Mouse (Mus musculus): ENCODE data around the gene Cd37. TPM values are rescaled to one million over a fixed set of nuclear protein-coding genes. Genes with fewer than 3 reads are reported as not detected.
A peak's percentile ranks its signal among the peaks of the same experiment; 100 is the strongest.

Gene Cd37
- polyA plus RNA-seq, 3 experiments from 2014 or later = 390 to 554 (median 476) TPM

- ATAC-seq = peak; percentile 60
Measured at GRCm38 (mm10) chr7:45198435-45198834, 40.5 kb downstream of the Cd37 start.

DNA sequence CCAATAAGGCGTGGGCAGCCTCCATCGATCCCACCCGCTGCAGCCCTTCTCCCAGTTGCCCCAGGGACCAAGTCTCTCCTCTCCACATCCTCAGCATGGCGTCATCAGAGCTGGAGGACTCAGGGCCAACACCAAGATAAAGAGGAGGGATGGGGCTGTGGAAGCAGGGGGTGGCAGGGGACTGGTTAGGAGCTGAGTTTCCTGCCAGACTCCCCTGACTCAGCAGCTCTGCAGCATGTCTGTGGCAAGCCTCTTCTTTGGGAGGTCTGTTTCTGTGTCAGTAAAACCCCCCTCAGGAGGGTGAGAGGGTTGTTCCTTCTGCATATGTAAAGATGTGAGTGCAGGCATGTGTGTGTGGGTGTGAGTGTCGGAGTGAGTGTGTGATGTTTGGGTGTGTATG lies 41.9 kb downstream of the Cd37 start:
- ATAC-seq = no peak

GRCm38 (mm10) chr7:45196176-45196535 lies 42.8 kb downstream of the Cd37 start:
- no peak for ATAC-seq

DNA sequence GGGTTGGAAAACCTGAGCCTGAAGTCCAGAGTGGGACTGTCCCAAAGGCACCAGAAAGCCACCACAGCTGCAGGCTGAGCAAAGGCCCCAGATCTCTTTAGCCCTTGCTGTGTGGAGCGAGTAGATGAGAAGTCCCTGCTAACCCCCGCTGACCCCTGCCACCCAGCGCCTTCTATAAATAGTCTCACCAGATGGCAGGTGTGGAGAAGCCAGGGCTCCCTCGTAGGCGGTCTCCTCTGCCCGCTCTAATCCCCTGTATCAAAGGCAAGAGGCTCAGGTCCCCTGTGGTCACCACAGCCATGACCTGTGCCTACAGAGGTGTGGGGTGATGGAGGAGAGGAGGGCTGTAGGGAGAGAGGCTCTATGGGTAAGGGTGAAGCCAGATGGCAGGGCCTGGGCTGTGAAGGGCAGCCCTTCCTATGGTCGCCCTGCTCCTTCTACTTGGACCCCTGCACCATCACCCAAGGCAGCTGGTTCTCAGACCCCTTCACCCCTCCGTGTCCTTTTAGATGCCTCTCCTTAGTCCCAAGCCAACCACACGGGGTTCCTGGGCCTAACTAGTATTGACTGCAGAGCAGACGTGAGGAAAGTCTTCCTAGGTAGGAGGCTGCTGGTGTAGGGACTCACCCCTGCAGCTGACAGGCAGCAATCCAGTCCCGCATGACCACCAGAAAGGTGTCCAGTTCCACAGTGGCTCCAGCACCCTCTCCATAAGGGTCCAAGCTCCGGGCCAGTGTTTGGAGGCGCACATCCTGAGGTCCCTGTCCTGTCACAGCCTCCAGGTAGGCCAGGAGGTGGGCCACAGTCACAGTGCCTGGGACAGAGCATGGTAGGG lies 43.4 kb downstream of the Cd37 start:
- ATAC-seq = no peak

DNA sequence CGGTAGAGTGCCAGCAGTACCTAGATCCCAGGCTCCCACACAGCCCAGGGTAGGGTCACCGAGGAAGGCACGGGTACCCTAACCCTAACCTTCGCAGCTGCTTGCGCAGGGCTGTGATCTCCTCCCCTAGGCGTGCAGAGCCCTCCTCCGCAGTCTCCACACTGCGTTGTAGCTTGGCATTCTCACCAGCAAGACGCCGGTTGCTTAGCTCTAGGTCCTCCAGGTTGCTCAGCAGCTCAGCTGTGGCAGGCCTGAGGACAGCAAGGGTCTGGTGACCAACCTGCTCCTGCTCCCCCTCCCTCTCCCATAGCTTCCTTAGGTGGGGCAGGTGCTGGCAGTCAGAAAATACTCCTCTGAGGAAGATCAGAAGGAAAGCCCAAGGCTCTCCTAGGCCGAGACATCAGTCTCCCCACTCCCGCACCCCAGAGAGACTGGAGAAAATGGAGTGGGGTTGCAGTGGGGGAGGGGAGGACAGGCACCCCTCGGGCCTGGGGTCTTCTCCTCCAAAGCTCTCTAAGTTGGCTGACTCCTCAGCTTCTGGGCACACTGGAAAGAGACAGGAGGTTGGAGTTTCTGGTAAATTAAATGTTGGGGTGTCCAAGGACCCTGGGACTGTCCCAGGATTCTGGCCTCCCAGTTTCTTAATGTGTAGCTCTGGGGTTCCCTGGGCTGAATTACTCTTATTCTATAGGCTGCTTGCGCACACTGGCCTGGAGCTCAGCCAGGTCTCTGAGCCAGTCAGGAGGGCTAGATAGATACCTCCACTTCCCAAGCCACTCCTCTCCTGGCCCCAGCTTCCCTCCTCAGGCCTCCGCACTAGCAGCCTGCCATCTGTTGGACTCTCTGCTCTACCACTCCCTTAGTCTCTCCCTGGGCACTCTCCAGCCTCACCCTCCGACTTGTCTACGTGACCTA lies 44.8 kb downstream of the Cd37 start:
- no peak for ATAC-seq

DNA sequence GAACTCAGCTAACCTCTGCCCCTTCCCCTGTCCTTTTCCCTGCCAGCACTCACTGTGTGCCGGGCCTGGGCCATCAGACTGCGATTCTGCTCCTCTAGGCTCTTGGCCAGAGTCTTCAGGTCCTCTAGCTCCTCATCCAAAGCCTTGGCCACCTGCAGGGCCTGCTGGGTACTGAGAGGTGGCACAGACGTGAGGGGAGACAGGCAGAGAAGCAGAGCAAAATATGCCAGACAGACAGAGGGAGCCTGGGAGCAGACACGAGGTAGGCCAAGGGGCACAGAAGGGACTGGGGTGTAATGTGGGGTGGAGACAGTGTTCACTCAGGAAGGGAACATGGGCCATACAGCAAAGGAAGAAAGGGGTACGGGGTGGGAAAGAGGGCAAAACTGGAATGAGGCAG lies 45.5 kb downstream of the Cd37 start:
- no peak for ATAC-seq

DNA sequence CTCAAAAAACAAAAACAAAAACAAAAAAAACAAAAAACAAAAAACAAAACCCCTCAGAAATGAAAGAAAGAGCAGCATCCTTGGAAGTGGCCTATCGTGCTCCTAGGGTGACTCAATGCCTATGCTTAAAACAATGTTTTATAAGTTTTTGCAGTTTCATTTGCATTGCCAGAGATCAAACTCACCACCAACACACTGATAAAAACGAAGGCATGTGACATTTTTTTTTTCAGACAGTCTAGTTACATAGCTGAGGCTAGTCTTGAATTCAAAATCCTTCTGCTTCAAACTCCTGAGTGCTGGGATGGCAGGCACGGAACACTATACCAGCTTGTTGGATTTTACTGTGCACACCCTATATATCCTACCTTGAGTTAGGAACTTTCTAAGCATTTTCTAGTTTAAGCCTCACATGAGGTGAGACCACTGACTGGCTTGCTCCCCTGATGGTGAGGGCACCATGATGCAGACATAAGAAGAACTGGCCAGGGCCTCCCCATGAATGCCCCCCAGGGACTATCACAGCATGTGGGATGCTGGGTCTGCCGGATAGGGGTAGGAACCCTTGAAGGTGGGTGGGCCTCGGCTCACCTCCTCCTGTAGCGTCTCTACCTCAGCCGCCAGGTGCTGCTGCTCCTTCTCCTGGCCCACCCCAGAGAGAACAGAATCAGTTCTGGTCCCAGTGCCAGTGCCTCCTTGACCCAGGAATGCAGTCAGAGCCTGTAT lies 46.2 kb downstream of the Cd37 start:
- ATAC-seq = no peak

- no peak for ATAC-seq
Measured at GRCm38 (mm10) chr7:45191803-45192363, 47.0 kb downstream of the Cd37 start.

DNA sequence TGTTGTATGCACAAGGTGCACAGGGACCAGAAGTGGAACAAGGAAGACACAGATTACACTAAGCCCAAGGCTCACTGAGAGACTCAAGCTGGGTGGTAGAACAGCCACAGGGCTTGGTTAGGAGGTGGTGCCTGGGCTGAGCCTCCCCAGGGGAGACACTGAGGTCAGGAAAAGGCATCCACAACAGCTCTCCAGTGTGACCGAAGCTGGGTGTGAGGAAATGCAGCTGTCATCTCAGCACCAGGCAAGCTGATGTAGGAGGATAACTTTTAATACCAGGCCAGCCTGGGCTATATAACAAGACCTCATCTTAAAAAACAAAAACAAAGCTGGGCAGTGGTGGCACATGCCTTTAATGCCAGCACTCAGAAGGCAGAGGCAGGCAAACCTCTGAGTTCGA lies 47.8 kb downstream of the Cd37 start:
- no peak for ATAC-seq

DNA sequence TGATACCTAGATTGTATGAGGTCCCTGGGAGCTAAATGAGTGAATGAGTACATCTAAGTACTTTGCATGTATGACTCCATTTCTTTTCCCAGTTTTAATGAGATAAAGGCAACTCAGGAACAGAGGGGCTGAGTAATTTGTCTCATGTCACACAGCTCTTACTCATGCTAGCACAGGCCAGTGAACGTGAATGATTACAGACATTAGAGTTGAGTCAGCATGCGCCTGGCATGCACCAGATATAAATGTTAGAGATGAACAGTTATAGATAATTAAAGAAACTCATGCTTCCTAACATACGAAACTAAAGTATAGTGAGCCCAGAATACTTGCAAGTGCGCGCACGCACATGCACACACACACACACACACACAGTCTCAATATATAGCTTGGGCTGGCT lies 48.7 kb downstream of the Cd37 start:
- no peak for ATAC-seq

DNA sequence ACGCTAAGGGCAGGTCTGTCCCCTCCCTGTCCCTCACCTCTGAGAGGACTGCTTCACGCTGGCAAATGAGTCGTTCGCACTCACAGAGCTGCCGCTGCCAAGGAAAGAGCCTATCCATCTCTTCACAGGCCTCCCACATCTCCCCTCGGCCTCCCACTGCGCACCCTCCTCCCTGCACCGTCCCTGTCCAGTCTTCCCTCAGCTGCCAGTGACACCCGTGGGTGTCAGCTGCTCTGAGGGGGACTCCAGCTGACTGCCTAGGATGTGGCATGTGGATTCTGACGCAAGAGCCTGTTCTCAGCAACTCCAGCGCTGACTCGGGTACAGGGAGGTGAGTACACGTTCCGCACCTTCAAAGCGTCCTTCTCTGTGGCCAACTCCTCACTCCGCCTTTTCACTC lies 49.3 kb downstream of the Cd37 start:
- ATAC-seq = no peak

DNA sequence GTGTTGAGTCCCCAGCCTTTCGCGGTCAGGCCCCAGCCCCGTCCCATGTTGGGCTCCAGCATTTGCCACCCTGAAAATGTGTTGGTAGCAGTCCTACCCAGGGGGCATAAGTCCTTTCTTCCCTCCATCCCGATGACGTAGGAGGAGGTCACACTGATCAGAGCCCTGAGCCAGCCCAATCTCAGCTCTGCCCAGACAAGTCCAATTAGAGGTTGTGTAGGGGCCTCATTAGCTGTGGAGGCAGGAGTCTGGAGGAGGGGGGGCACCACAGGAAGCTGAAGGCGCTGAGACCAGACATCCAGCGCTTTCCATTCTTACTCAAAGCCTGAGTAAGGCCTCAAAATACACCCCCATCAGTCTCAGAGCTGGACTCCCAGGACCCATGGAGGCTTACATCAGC lies 53.0 kb downstream of the Cd37 start:
- ATAC-seq = no peak

DNA sequence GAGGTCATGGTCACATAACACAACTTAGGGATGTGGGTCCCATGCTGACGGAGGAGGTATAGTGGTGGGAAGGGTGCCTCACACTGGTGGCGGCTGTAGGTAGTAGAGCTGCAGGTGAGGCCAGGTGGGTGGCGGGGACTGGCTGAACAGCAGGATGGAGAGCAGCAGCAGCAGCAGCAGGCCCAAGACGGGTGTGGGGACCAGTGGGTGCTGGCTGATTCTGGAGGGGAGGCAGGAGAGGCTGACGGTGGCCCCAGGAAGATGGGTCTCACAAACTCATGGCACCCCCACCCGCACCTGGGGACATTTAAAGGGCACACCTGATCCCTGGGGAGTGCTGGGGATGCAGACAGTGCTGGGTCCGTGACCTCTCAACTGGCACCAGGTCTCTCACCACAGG lies 55.2 kb downstream of the Cd37 start:
- ATAC-seq = no peak

Other genes starting within 250 kb of the Cd37 start
- 100 to 1,000 TPM in 2 of 3 experiments, 10 to 100 TPM in 1; 83.6 to 119 (median 115) TPM for gene Irf3, start 241.5 kb downstream of the Cd37 start, polyA plus RNA-seq (2017; shearing (Covaris generic))
- 10 to 100 TPM; 21.0 to 29.3 (median 26.6) TPM for gene Bcl2l12, start 240.4 kb downstream of the Cd37 start, polyA plus RNA-seq (2017; shearing (Covaris generic))
- 1 to 10 TPM; 7.4 to 8.9 (median 8.7) TPM for gene Scaf1, start 222.8 kb downstream of the Cd37 start, polyA plus RNA-seq (2017; shearing (Covaris generic))
- gene Rras, start 221.2 kb downstream of the Cd37 start, polyA plus RNA-seq (2017; shearing (Covaris generic)) = 1 to 10 TPM; 3.2 to 6.5 (median 5.1) TPM
- 10 to 100 TPM in 1 of 3 experiments, 1 to 10 TPM in 2; 5.0 to 12.9 (median 9.8) TPM for gene Prr12, start 186.2 kb downstream of the Cd37 start, polyA plus RNA-seq (2017; shearing (Covaris generic))
- gene Nosip, start 176.7 kb downstream of the Cd37 start, polyA plus RNA-seq (2017; shearing (Covaris generic)) = 100 to 1,000 TPM; 129 to 164 (median 158) TPM
- gene Prrg2, start 176.4 kb downstream of the Cd37 start, polyA plus RNA-seq (2017; shearing (Covaris generic)) = 1 to 10 TPM; 2.0 to 2.3 (median 2.1) TPM
- gene Rcn3, start 146.9 kb downstream of the Cd37 start, polyA plus RNA-seq (2017; shearing (Covaris generic)) = 1 to 10 TPM; 1.7 to 6.5 (median 5.7) TPM
- 1 to 10 TPM in 2 of 3 experiments, under 1 TPM in 1; 0.81 to 3.0 (median 1.8) TPM for gene Fcgrt, start 135.3 kb downstream of the Cd37 start, polyA plus RNA-seq (2017; shearing (Covaris generic))
- 1,000 to 10,000 TPM; 3,557 to 4,924 (median 4,468) TPM for gene Rps11, start 114.7 kb downstream of the Cd37 start, polyA plus RNA-seq (2017; shearing (Covaris generic))
- 1,000 to 10,000 TPM; 6,216 to 8,178 (median 7,568) TPM for gene Rpl13a, start 110.4 kb downstream of the Cd37 start, polyA plus RNA-seq (2017; shearing (Covaris generic))
- 1 to 10 TPM; 1.4 to 2.4 (median 1.6) TPM for gene Gm45713, start 102.9 kb downstream of the Cd37 start, polyA plus RNA-seq (2017; shearing (Covaris generic))
- gene Flt3l, start 102.7 kb downstream of the Cd37 start, polyA plus RNA-seq (2017; shearing (Covaris generic)) = 100 to 1,000 TPM in 1 of 3 experiments, 10 to 100 TPM in 2; 70.2 to 108 (median 97.6) TPM
- gene Pih1d1, start 84.8 kb downstream of the Cd37 start, polyA plus RNA-seq (2017; shearing (Covaris generic)) = 10 to 100 TPM; 42.9 to 50.6 (median 50.5) TPM
- 10 to 100 TPM; 15.2 to 32.1 (median 26.6) TPM for gene Aldh16a1, start 84.5 kb downstream of the Cd37 start, polyA plus RNA-seq (2017; shearing (Covaris generic))
- under 1 TPM in 1 of 3 experiments, not detected in 2; 0.16 TPM for gene Slc17a7, start 75.2 kb downstream of the Cd37 start, polyA plus RNA-seq (2017; shearing (Covaris generic))
- gene Gfy, start 59.5 kb downstream of the Cd37 start, polyA plus RNA-seq (2017; shearing (Covaris generic)) = not detected
- not detected for gene Pth2, start 58.1 kb downstream of the Cd37 start, polyA plus RNA-seq (2017; shearing (Covaris generic))
- under 1 TPM in 1 of 3 experiments, not detected in 2; 0.24 TPM for gene Ccdc155, start 34.2 kb downstream of the Cd37 start, polyA plus RNA-seq (2017; shearing (Covaris generic))
- gene Dkkl1, start 27.0 kb downstream of the Cd37 start, polyA plus RNA-seq (2017; shearing (Covaris generic)) = 10 to 100 TPM; 17.5 to 50.4 (median 28.3) TPM
- gene Tead2, start 23.4 kb downstream of the Cd37 start, polyA plus RNA-seq (2017; shearing (Covaris generic)) = 1 to 10 TPM; 2.0 to 4.2 (median 3.2) TPM
- not detected for gene Slc6a16, start 2.0 kb upstream of the Cd37 start, polyA plus RNA-seq (2017; shearing (Covaris generic))
- under 1 TPM in 1 of 3 experiments, not detected in 2; 0.50 TPM for gene Slc6a21, start 38.4 kb upstream of the Cd37 start, polyA plus RNA-seq (2017; shearing (Covaris generic))
- gene Trpm4, start 94.7 kb upstream of the Cd37 start, polyA plus RNA-seq (2017; shearing (Covaris generic)) = 10 to 100 TPM; 17.2 to 21.7 (median 19.3) TPM
- gene Hrc, start 96.2 kb upstream of the Cd37 start, polyA plus RNA-seq (2017; shearing (Covaris generic)) = not detected
- under 1 TPM in 2 of 3 experiments, not detected in 1; 0.19 to 0.60 TPM for gene Ppfia3, start 127.9 kb upstream of the Cd37 start, polyA plus RNA-seq (2017; shearing (Covaris generic))
- not detected for gene Lin7b, start 131.5 kb upstream of the Cd37 start, polyA plus RNA-seq (2017; shearing (Covaris generic))
- gene Snrnp70, start 156.6 kb upstream of the Cd37 start, polyA plus RNA-seq (2017; shearing (Covaris generic)) = 100 to 1,000 TPM in 1 of 3 experiments, 10 to 100 TPM in 2; 72.4 to 131 (median 77.7) TPM
- not detected for gene Kcna7, start 166.5 kb upstream of the Cd37 start, polyA plus RNA-seq (2017; shearing (Covaris generic))
- under 1 TPM in 2 of 3 experiments, not detected in 1; 0.31 to 0.34 TPM for gene Ntf5, start 174.6 kb upstream of the Cd37 start, polyA plus RNA-seq (2017; shearing (Covaris generic))
- gene Lhb, start 181.7 kb upstream of the Cd37 start, polyA plus RNA-seq (2017; shearing (Covaris generic)) = not detected
- 1 to 10 TPM; 6.7 to 10.0 (median 9.7) TPM for gene Gys1, start 195.7 kb upstream of the Cd37 start, polyA plus RNA-seq (2017; shearing (Covaris generic))
- gene Ruvbl2, start 199.0 kb upstream of the Cd37 start, polyA plus RNA-seq (2017; shearing (Covaris generic)) = 10 to 100 TPM; 36.7 to 48.4 (median 43.8) TPM
- gene Ftl1, start 220.8 kb upstream of the Cd37 start, polyA plus RNA-seq (2017; shearing (Covaris generic)) = 1,000 to 10,000 TPM; 1,271 to 2,003 (median 1,772) TPM
- 100 to 1,000 TPM; 138 to 175 (median 143) TPM for gene Bax, start 227.8 kb upstream of the Cd37 start, polyA plus RNA-seq (2017; shearing (Covaris generic))
- gene Tulp2, start 242.8 kb upstream of the Cd37 start, polyA plus RNA-seq (2017; shearing (Covaris generic)) = 1 to 10 TPM in 1 of 3 experiments, under 1 TPM in 2; 0.23 to 1.8 (median 0.29) TPM
- gene Gm45808, start 247.7 kb upstream of the Cd37 start, polyA plus RNA-seq (2017; shearing (Covaris generic)) = not detected
- 1 to 10 TPM; 1.0 to 1.1 (median 1.1) TPM for gene Dhdh, start 249.7 kb upstream of the Cd37 start, polyA plus RNA-seq (2017; shearing (Covaris generic))

Data from inflammation-experienced regulatory T-cells, adult 6 months (primary cell).